Mouse (Mus musculus): ENCODE data around the gene Mfap5. TPM values are rescaled to one million over a fixed set of nuclear protein-coding genes. Genes with fewer than 3 reads are reported as not detected.
A peak's percentile ranks its signal among the peaks of the same experiment; 100 is the strongest.
"Not testable (repeated sequence)": the region's sequence is repeated elsewhere in the genome, so short reads cannot be mapped to it uniquely, and the experiment has no call there.

Mfap5 gene
- polyA plus RNA-seq, 1 experiment = 4.1 TPM

GRCm38 (mm10) chr6:122561005-122561404, 55.4 kb downstream of the Mfap5 start:
- TF ChIP-seq POLR2A (IDR thresholded peaks at IDR 0.05; ENCODE audit: borderline replicate concordance, control insufficient read depth, low read depth, low read length) (no peak), CTCF (IDR thresholded peaks at IDR 0.05; ENCODE audit: control insufficient read depth, insufficient read depth, low read length) (no peak)
- WGBS = 77% methylated on average over 20 of the region's 20 CpGs
- H3K4me3 ChIP-seq (replicated peaks; ENCODE audit: control insufficient read depth, low read depth, low read length) = no peak overlapping the region

GRCm38 (mm10) chr6:122562463-122562862, 56.8 kb downstream of the Mfap5 start:
- no peak overlapping the region for H3K4me3 ChIP-seq (replicated peaks; ENCODE audit: control insufficient read depth, low read depth, low read length)
- WGBS = 2% methylated on average over 6 of the region's 6 CpGs
- TF ChIP-seq POLR2A (IDR thresholded peaks at IDR 0.05; ENCODE audit: borderline replicate concordance, control insufficient read depth, low read depth, low read length) (no peak), CTCF (IDR thresholded peaks at IDR 0.05; ENCODE audit: control insufficient read depth, insufficient read depth, low read length) (peak; percentile 82)
- H3K27ac ChIP-seq (ENCODE audit: control insufficient read depth, insufficient read depth, low read depth, low read length, poor library complexity) = no peak overlapping the region
- peaks cover 2% of the 10 kb centered on the region; the same call in 1 of the 2 replicates for H3K4me1 ChIP-seq (ENCODE audit: control insufficient read depth, insufficient read depth, low read length)

More at GRCm38 (mm10) chr6:122561005-122561404, 55.4 kb downstream of the Mfap5 start:
- Histone ChIP-seq H3K4me1 (ENCODE audit: control insufficient read depth, insufficient read depth, low read length) (peaks cover 2% of the 10 kb centered on the region; the same call in 1 of the 2 replicates), H3K27ac (ENCODE audit: control insufficient read depth, insufficient read depth, low read depth, low read length, poor library complexity) (no peak overlapping the region)

- H3K4me3 ChIP-seq (replicated peaks; ENCODE audit: control insufficient read depth, low read depth, low read length) = no peak overlapping the region
- 0 out of 2 replicates have a peak, but pooled peaks have one; percentile 26 for TF ChIP-seq CTCF (IDR thresholded peaks at IDR 0.05; ENCODE audit: control insufficient read depth, insufficient read depth, low read length)
- no peak for TF ChIP-seq POLR2A (IDR thresholded peaks at IDR 0.05; ENCODE audit: borderline replicate concordance, control insufficient read depth, low read depth, low read length)
- 71% methylated on average over 9 of the region's 9 CpGs for WGBS
These were observed 59.6 kb downstream of the Mfap5 start for GRCm38 (mm10) chr6:122565070-122565784.

DNA sequence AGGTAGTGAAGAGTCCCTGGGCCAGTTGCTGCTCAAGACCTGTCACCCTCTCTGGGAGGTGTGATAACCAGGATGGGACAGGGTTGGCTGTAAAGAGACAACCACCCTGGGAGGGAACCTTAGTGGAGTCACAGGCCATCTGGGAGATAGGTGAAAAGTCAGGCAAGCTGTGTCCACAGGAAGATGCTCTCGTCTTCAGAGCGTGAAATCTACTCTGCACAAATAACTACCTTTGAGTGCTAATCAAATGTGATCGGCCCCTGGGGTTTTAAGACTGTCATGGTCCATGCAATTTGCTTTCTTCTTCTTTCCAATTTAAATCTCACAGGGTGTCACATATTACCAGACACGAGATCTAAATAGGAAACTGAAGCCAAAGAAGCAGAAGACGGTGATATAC, 63.5 kb downstream of the Mfap5 start:
- Histone ChIP-seq H3K4me3 (replicated peaks; ENCODE audit: control insufficient read depth, low read depth, low read length) (peak overlapping the region; percentile 46), H3K4me1 (ENCODE audit: control insufficient read depth, insufficient read depth, low read length) (peaks cover 8% of the 10 kb centered on the region), H3K27ac (ENCODE audit: control insufficient read depth, insufficient read depth, low read depth, low read length, poor library complexity) (peak overlapping the region; percentile 80)
- no peak for TF ChIP-seq CTCF (IDR thresholded peaks at IDR 0.05; ENCODE audit: control insufficient read depth, insufficient read depth, low read length)
- TF ChIP-seq POLR2A (IDR thresholded peaks at IDR 0.05; ENCODE audit: borderline replicate concordance, control insufficient read depth, low read depth, low read length) = no peak
- 78% methylated on average over 5 of the region's 5 CpGs for WGBS

More at GRCm38 (mm10) chr6:122565070-122565784, 59.6 kb downstream of the Mfap5 start:
- Histone ChIP-seq H3K4me1 (ENCODE audit: control insufficient read depth, insufficient read depth, low read length) (peaks cover 4% of the 10 kb centered on the region; the same call in 1 of the 2 replicates), H3K27ac (ENCODE audit: control insufficient read depth, insufficient read depth, low read depth, low read length, poor library complexity) (peak overlapping the region; percentile 10; the same call in 1 of the 2 replicates)

- peaks cover 8% of the 10 kb centered on the region for H3K4me1 ChIP-seq (ENCODE audit: control insufficient read depth, insufficient read depth, low read length)
- 87% methylated on average over 1 of the region's 1 CpGs for WGBS
- TF ChIP-seq POLR2A (IDR thresholded peaks at IDR 0.05; ENCODE audit: borderline replicate concordance, control insufficient read depth, low read depth, low read length) (no peak), CTCF (IDR thresholded peaks at IDR 0.05; ENCODE audit: control insufficient read depth, insufficient read depth, low read length) (no peak)
- H3K4me3 ChIP-seq (replicated peaks; ENCODE audit: control insufficient read depth, low read depth, low read length) = peak overlapping the region; percentile 54
- H3K27ac ChIP-seq (ENCODE audit: control insufficient read depth, insufficient read depth, low read depth, low read length, poor library complexity) = peak overlapping the region; percentile 65
These were observed 64.1 kb downstream of the Mfap5 start for GRCm38 (mm10) chr6:122569762-122570161.

- H3K27ac ChIP-seq (ENCODE audit: control insufficient read depth, insufficient read depth, low read depth, low read length, poor library complexity) = peak overlapping the region; percentile 93; the same call in 1 of the 2 replicates
- H3K4me1 ChIP-seq (ENCODE audit: control insufficient read depth, insufficient read depth, low read length) = peaks cover 6% of the 10 kb centered on the region
- WGBS = 14% methylated on average over 8 of the region's 8 CpGs
- peak overlapping the region; percentile 57 for H3K4me3 ChIP-seq (replicated peaks; ENCODE audit: control insufficient read depth, low read depth, low read length)
- TF ChIP-seq CTCF (IDR thresholded peaks at IDR 0.05; ENCODE audit: control insufficient read depth, insufficient read depth, low read length) (no peak), POLR2A (IDR thresholded peaks at IDR 0.05; ENCODE audit: borderline replicate concordance, control insufficient read depth, low read depth, low read length) (no peak)
These were observed 65.3 kb downstream of the Mfap5 start for GRCm38 (mm10) chr6:122570695-122571616.

- 28% methylated on average over 3 of the region's 3 CpGs for WGBS
- TF ChIP-seq POLR2A (IDR thresholded peaks at IDR 0.05; ENCODE audit: borderline replicate concordance, control insufficient read depth, low read depth, low read length) = no peak
- no peak for TF ChIP-seq CTCF (IDR thresholded peaks at IDR 0.05; ENCODE audit: control insufficient read depth, insufficient read depth, low read length)
- Histone ChIP-seq H3K4me1 (ENCODE audit: control insufficient read depth, insufficient read depth, low read length) (peaks cover 6% of the 10 kb centered on the region), H3K4me3 (replicated peaks; ENCODE audit: control insufficient read depth, low read depth, low read length) (no peak overlapping the region), H3K27ac (ENCODE audit: control insufficient read depth, insufficient read depth, low read depth, low read length, poor library complexity) (peak overlapping the region; percentile 75; the same call in 1 of the 2 replicates)
These were observed 65.9 kb downstream of the Mfap5 start for GRCm38 (mm10) chr6:122571617-122571959.

- not testable (repeated sequence) for H3K4me1 ChIP-seq (ENCODE audit: control insufficient read depth, insufficient read depth, low read length); H3K4me3 ChIP-seq (replicated peaks; ENCODE audit: control insufficient read depth, low read depth, low read length)
- 45% methylated on average over 1 of the region's 1 CpGs for WGBS
These were observed 69.4 kb downstream of the Mfap5 start for GRCm38 (mm10) chr6:122575037-122575436.

More at GRCm38 (mm10) chr6:122575037-122575436, 69.4 kb downstream of the Mfap5 start:
- not testable (repeated sequence) for H3K27ac ChIP-seq (ENCODE audit: control insufficient read depth, insufficient read depth, low read depth, low read length, poor library complexity)

All from bone marrow, adult 2 months (tissue).